Mouse (Mus musculus) erythroblast, embryonic 14.5 days (primary cell): ENCODE measurements around the gene Rnf144b. TPM values are rescaled to one million over a fixed set of nuclear protein-coding genes. Genes with fewer than 3 reads are reported as not detected.

Source experiments
- H3K27me3 ChIP-seq: 2 replicates; pipeline ENCODE4 v1.6.1; 2012; ENCODE audit warnings: inconsistent platforms; ENCODE audit not compliant: control insufficient read depth
- H3K36me3 ChIP-seq: 2 replicates; pipeline ENCODE4 v1.6.1; 2012; ENCODE audit warnings: mild to moderate bottlenecking, inconsistent platforms; ENCODE audit not compliant: control insufficient read depth
- H3K4me1 ChIP-seq: 2 replicates; pipeline ENCODE4 v1.6.1; 2012; ENCODE audit warnings: inconsistent platforms; ENCODE audit not compliant: control insufficient read depth
- H3K4me3 ChIP-seq: replicated peaks from 2 replicates; pipeline ENCODE3; 2012; ENCODE audit warnings: moderate library complexity, mild to moderate bottlenecking, inconsistent platforms
- H3K9me3 ChIP-seq: 2 replicates; pipeline ENCODE4 v1.6.1; 2012; ENCODE audit warnings: low read length, inconsistent platforms, mixed read lengths; ENCODE audit not compliant: control insufficient read depth
- GATA1 ChIP-seq: IDR thresholded peaks from 2 replicates; pipeline ENCODE4 v1.6.1; 2012; ENCODE audit warnings: low read length, inconsistent platforms, mixed read lengths
- TAL1 ChIP-seq: IDR thresholded peaks from 3 replicates; pipeline ENCODE4 v1.6.1; 2012; ENCODE audit warnings: low read length, inconsistent platforms, mixed read lengths
- polyA plus RNA-seq: library from polyadenylated mRNA; stranded (reverse); fragments of >175 nt; gene quantifications from 2 replicates; pipeline ENCODE4 v1.2.3, GENCODE M21; 2012

Rnf144b gene
- polyA plus RNA-seq, 1 experiment = not detected

DNA sequence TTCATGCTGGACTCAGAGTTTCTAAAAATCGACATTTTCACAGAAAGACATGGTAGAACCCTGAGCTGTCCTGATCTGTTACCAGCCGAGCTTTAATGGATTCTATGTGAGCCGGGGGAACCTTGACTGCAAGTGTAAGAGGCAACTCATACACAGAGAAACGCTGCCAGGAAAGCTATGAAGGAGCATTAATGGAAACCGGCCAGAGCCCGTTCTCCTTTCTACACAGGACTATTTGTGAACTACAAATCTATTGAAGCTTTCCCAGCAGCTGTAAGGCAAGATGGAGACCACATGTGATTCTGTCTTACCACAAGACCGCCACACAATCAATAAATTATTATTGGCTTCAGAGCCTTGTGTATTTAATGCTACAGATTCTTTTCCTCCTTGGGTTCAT, 13.3 kb downstream of the Rnf144b start:
- H3K27me3 ChIP-seq = peaks cover 3% of the 10 kb centered on the region
- H3K4me3 ChIP-seq = no peak overlapping the region
- H3K36me3 ChIP-seq = peaks cover 44% of the 10 kb centered on the region
- H3K4me1 ChIP-seq = peaks cover 2% of the 10 kb centered on the region
- TF ChIP-seq GATA1 (no peak), TAL1 (no peak)
- peaks cover 16% of the 10 kb centered on the region for H3K9me3 ChIP-seq

DNA sequence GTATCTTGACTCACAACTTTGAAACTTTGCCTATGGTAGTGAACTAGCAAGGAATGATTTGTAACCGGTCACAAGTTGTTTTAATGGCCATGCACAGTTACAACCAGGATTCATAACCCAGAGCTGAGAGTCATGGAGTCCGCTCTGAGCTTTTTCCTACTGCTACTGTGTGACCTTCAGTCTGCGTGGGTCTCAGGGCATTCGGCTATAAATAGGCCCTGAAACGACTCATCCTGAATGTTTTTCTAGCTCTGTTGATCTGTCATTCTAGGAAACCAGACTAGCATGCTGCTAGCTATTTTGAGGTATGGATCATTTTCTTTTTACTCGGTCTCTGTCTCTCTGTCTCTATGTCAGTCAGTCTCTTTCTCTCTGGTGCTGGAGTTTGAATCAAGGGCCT, 20.3 kb downstream of the Rnf144b start:
- Histone ChIP-seq H3K4me1 (peaks cover 4% of the 10 kb centered on the region), H3K4me3 (no peak overlapping the region), H3K9me3 (peaks cover 8% of the 10 kb centered on the region; the same call in 1 of the 2 replicates), H3K27me3 (no peaks in the 10 kb centered on the region; the same call in 1 of the 2 replicates), H3K36me3 (peaks cover 14% of the 10 kb centered on the region)
- no peak for TF ChIP-seq TAL1
- TF ChIP-seq GATA1 = no peak

DNA sequence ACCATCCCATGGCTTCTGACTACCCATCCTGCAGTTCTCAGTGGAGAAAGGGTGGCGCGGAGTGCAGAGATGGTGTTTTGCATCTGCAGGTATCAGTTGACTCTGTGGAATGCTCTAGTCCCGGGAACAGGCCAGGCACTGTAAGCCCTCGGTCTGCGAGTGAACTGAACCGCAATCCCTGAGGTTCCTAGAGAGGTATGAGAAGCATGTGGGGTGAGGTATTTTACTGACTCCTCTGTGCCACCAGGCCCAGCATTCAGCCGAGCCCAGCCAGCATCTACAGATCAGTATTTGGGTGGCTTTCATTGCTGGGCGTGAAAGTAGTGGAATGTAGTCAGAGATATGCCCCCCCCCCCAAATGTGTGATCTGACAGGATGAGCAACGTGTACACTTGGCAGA, 23.5 kb downstream of the Rnf144b start:
- peaks cover 17% of the 10 kb centered on the region for H3K4me1 ChIP-seq
- H3K9me3 ChIP-seq = no peaks in the 10 kb centered on the region
- H3K4me3 ChIP-seq = no peak overlapping the region
- H3K27me3 ChIP-seq = no peaks in the 10 kb centered on the region; the same call in 1 of the 2 replicates
- no peak for TF ChIP-seq GATA1
- TF ChIP-seq TAL1 = no peak
- peaks cover 4% of the 10 kb centered on the region; the same call in 1 of the 2 replicates for H3K36me3 ChIP-seq

DNA sequence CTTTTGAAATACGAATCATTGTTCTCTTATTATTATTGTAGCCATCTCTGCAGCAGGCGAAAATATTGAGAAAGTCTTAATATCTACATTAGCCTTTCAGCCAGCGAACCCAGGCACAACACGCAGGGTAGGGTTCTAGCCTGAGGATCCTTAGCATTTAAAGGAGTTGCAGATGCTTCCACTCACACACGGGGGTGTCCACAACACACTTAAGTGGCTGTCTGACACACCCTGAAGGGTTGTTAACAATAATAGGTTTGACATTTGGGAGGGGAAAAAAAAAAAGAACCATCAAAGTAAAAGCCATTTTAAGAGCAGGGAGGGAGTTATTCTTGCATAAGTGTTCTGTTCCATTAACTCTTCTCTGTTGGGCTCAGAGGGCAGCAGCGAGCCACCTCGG, 23.9 kb downstream of the Rnf144b start:
- no peak for TF ChIP-seq GATA1
- no peak for TF ChIP-seq TAL1
- peaks cover 4% of the 10 kb centered on the region; the same call in 1 of the 2 replicates for H3K36me3 ChIP-seq

DNA sequence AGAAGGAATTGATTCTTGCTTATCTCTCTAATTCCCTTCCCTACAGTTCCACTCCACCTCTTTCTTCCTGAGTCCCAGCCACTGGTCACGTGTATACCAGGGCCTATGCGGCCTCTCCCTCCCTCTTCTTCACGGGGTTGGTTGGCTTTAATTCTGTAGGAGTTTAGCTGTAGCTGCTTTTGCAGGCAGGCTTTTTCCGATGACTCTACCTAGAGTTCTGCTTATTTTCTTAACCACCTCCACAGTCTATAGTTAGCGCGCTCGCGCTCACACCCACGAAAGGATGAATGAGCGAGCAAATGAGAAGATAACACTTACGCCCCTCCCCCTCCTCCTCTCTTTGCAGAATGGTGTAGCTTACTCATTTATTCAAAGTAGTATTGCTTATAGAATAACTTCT, 26.1 kb downstream of the Rnf144b start:
- peaks cover 4% of the 10 kb centered on the region for H3K36me3 ChIP-seq
- TF ChIP-seq TAL1 (no peak), GATA1 (no peak)
- no peak overlapping the region for H3K4me3 ChIP-seq
- H3K27me3 ChIP-seq = no peaks in the 10 kb centered on the region; the same call in 1 of the 2 replicates
- no peaks in the 10 kb centered on the region for H3K9me3 ChIP-seq
- H3K4me1 ChIP-seq = peaks cover 29% of the 10 kb centered on the region

More for the DNA sequence above, 23.9 kb downstream of the Rnf144b start:
- Histone ChIP-seq H3K4me3 (no peak overlapping the region), H3K4me1 (peaks cover 17% of the 10 kb centered on the region), H3K27me3 (no peaks in the 10 kb centered on the region; the same call in 1 of the 2 replicates), H3K9me3 (no peaks in the 10 kb centered on the region)

DNA sequence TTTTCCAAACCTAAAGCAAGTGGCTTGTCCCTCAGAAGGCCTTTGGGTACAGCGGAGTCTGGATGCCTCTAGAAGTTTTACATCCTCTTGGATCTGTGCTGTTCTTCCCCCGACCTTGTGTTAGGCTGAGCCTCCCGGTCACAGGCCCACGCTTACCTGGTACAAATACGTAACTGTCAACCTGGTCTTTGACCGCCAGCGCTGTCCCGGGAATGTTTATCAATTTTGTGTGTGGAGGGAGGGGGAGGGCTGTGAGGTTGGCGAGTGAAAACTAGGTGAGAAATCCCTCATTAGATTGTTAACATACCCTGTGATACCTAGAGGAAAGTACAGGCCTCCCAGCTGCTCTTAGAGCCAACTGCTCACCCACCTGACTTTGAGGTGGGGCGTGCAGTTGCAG, 27.5 kb downstream of the Rnf144b start:
- TF ChIP-seq GATA1 (no peak), TAL1 (no peak)
- H3K36me3 ChIP-seq = peaks cover 9% of the 10 kb centered on the region
- no peaks in the 10 kb centered on the region for H3K9me3 ChIP-seq
- peaks cover 27% of the 10 kb centered on the region for H3K4me1 ChIP-seq
- no peak overlapping the region for H3K4me3 ChIP-seq
- no peaks in the 10 kb centered on the region; the same call in 1 of the 2 replicates for H3K27me3 ChIP-seq

DNA sequence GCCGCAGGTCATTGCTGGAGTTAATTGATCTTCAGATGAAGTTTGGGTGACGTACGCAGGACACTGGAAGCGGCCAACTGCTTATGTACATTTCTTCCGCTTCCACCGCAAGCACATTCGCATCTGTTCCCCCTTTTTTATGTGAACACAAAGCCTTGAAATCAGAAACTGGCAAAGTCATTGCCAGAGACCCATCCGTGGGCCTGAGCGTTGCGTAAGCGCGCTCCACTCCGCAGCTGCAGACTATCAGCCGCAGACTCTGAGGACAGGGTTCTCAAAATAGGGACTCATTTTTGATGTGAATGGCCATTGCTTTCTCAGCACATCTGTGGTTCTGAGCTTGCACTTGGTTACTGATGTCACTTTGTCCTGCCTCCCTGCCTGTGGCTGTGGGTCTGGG, 28.6 kb downstream of the Rnf144b start:
- H3K4me3 ChIP-seq = no peak overlapping the region
- TF ChIP-seq TAL1 = no peak
- no peak for TF ChIP-seq GATA1
- peaks cover 27% of the 10 kb centered on the region for H3K4me1 ChIP-seq
- no peaks in the 10 kb centered on the region for H3K9me3 ChIP-seq
- H3K27me3 ChIP-seq = no peaks in the 10 kb centered on the region; the same call in 1 of the 2 replicates
- peaks cover 7% of the 10 kb centered on the region for H3K36me3 ChIP-seq

DNA sequence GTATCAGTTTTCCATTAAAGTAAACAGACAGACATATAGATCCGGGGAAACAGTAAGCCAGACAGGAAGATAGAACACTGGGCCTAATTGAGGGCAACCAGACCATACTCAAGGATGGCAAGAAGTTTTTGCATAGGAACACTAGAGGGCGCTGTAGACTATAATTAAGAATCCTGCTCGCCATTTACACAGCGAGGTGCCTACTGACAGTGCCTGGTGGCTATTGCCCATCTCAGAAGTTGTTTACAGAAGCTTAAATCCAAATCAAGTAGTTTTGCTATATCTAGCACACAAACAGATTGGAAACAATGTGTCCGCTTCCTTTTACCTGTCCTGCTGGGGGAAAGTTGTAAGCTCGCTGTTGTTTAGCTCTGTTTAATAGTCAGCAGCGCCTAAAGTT, 29.9 kb downstream of the Rnf144b start:
- no peak overlapping the region for H3K4me3 ChIP-seq
- H3K36me3 ChIP-seq = peaks cover 7% of the 10 kb centered on the region
- no peaks in the 10 kb centered on the region; the same call in 1 of the 2 replicates for H3K27me3 ChIP-seq
- TF ChIP-seq TAL1 (no peak), GATA1 (no peak)
- H3K9me3 ChIP-seq = no peaks in the 10 kb centered on the region
- H3K4me1 ChIP-seq = peaks cover 27% of the 10 kb centered on the region

DNA sequence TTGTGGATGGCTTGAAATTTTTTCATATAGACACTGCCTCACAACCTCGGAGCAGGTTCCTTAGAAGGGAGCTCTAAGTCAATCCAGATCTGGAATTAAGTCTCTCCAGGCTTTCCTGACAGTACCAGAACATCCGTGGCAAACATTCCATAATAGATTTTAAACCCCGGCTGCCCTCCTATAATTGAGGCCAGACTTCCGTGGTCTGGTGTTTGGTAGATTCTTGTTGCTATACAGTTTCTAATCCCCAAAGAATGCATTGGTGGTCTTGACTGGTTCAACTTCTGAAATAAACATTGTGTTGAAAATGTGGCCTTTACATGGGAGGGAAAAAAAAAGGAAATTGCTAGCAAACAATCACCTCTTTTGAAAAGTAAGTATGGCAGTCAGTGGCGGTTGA, 30.8 kb downstream of the Rnf144b start:
- no peaks in the 10 kb centered on the region for H3K9me3 ChIP-seq
- TF ChIP-seq TAL1 (no peak), GATA1 (no peak)
- H3K4me1 ChIP-seq = peaks cover 21% of the 10 kb centered on the region
- no peak overlapping the region for H3K4me3 ChIP-seq
- no peaks in the 10 kb centered on the region; the same call in 1 of the 2 replicates for H3K27me3 ChIP-seq
- H3K36me3 ChIP-seq = peaks cover 7% of the 10 kb centered on the region

DNA sequence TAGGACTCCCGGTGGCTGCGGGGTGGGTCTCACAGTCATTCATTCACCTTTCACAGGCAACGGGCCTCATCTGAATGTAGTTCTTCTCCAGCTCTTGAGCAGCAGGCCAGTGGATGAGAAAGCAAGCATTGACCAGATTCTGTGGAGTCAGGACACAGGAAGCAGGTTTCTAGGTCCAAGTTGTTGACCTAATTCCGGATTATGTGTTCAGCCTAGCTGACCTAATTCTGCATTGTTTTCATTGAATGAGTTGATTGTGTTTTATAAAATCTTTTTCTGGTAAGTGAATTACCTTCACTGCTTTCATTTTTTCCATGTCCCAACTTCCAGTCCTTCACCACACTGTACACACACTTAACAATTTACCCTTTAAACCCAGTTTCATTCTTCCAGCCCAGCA, 32.4 kb downstream of the Rnf144b start:
- TF ChIP-seq GATA1 (no peak), TAL1 (no peak)
- no peak overlapping the region for H3K4me3 ChIP-seq
- H3K4me1 ChIP-seq = peaks cover 13% of the 10 kb centered on the region
- H3K36me3 ChIP-seq = peaks cover 7% of the 10 kb centered on the region
- no peaks in the 10 kb centered on the region; the same call in 1 of the 2 replicates for H3K27me3 ChIP-seq
- no peaks in the 10 kb centered on the region for H3K9me3 ChIP-seq
